Mouse (Mus musculus): Measurements from ENCODE around the gene Ost4.

DNA sequence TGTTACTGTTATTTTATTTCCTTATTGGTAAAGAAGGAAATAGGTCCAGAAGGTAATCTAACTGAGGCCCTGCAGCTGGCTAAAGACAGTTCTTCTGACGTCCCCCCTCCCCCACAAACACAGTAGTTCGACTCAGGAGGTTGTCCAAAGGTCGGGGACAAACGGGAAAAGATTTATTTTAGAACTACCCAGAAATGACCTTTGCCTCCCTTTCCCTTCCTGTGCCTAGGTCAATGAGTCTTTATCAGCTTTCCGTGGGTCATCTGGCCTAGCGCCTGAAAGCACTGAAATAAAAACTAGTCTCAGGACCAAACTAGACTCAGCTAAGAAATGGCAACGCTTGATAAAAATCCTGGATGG, 1.7 kb upstream of the Ost4 start:
- TF ChIP-seq CTCF (IDR thresholded peaks at IDR 0.05) (no peak), POLR2A (IDR thresholded peaks at IDR 0.05; ENCODE audit: insufficient read depth, low read depth, low read length) (0 out of 2 replicates have a peak, but pooled peaks have one; percentile 17), EP300 (IDR thresholded peaks at IDR 0.05; ENCODE audit: insufficient read depth, low read depth, low read length) (0 out of 2 replicates have a peak, but pooled peaks have one; percentile 34)

Measured in heart, adult 2 months (tissue).